Mouse (Mus musculus) cerebellum, adult 2 months (tissue): ENCODE data around the gene Tsc22d1. TPM values are rescaled to one million over a fixed set of nuclear protein-coding genes. Genes with fewer than 3 reads are reported as not detected.

Source experiments
- DNase-seq, 2 experiments: peaks; one replicate each; pipeline ENCODE4 v3.0.0; 2021
- H3K27ac ChIP-seq: fragments of 200-500 bp; 2 replicates; pipeline ENCODE4 v1.5.1; 2012; ENCODE audit warnings: low read length, control low read depth, inconsistent platforms; ENCODE audit not compliant: insufficient read depth
- H3K27me3 ChIP-seq: fragments of 200-500 bp; 2 replicates; pipeline ENCODE4 v1.6.1; 2012; ENCODE audit warnings: inconsistent platforms, mild to moderate bottlenecking, low read length, moderate library complexity; ENCODE audit not compliant: control insufficient read depth, insufficient read depth
- H3K4me1 ChIP-seq: fragments of 200-500 bp; 2 replicates; pipeline ENCODE4 v1.6.1; 2011; ENCODE audit warnings: low read length; ENCODE audit not compliant: control insufficient read depth, insufficient read depth
- H3K4me3 ChIP-seq: fragments of 200-500 bp; replicated peaks from 2 replicates; pipeline ENCODE3; 2011; ENCODE audit warnings: mild to moderate bottlenecking, low read depth, low read length, control low read depth; ENCODE audit not compliant: insufficient read depth
- CTCF ChIP-seq: fragments of 200-500 bp; IDR thresholded peaks from 2 replicates; pipeline ENCODE4 v1.5.1; 2011; ENCODE audit warnings: low read depth, mild to moderate bottlenecking, control low read depth, low read length, moderate library complexity, borderline replicate concordance; ENCODE audit not compliant: insufficient read depth
- POLR2A ChIP-seq: fragments of 200-500 bp; IDR thresholded peaks from 2 replicates; pipeline ENCODE4 v1.6.1; 2011; ENCODE audit warnings: low read length, control low read depth, borderline replicate concordance; ENCODE audit not compliant: insufficient read depth
- WGBS: fragments of 180-500 bp; shearing (Covaris S2); methylation state at CpG from one replicate; pipeline ENCODE4 v1.1.7; 2018; 5-methylcytosine and 5-hydroxymethylcytosine counted together
- polyA plus RNA-seq: library from polyadenylated mRNA; depleted of rRNA; stranded (reverse); fragments of >200 nt; gene quantifications from 2 replicates; pipeline ENCODE4 v1.2.3, GENCODE M21; 2012

Tsc22d1 gene
- polyA plus RNA-seq, 1 experiment = 362 TPM

- TF ChIP-seq CTCF = no peak
These were observed 6.4 kb downstream of the Tsc22d1 start for GRCm38 (mm10) chr14:76421162-76421561.

GRCm38 (mm10) chr14:76425422-76425821 lies 10.7 kb downstream of the Tsc22d1 start:
- peaks cover 10% of the 10 kb centered on the region for H3K4me1 ChIP-seq
- H3K27ac ChIP-seq = no peak overlapping the region
- 94% methylated on average over 7 of the region's 7 CpGs for WGBS

More at GRCm38 (mm10) chr14:76421162-76421561, 6.4 kb downstream of the Tsc22d1 start:
- DNase-seq = no peak
- Histone ChIP-seq H3K27me3 (no peaks in the 10 kb centered on the region), H3K4me3 (no peak overlapping the region), H3K27ac (no peak overlapping the region), H3K4me1 (peaks cover 27% of the 10 kb centered on the region)
- WGBS = 71% methylated on average over 4 of the region's 4 CpGs

GRCm38 (mm10) chr14:76425986-76426530 lies 11.3 kb downstream of the Tsc22d1 start:
- DNase-seq = no peak
- Histone ChIP-seq H3K4me1 (peaks cover 5% of the 10 kb centered on the region; the same call in 1 of the 2 replicates), H3K4me3 (no peak overlapping the region), H3K27me3 (no peaks in the 10 kb centered on the region), H3K27ac (no peak overlapping the region)
- 68% methylated on average over 21 of the region's 21 CpGs for WGBS
- TF ChIP-seq POLR2A (no peak), CTCF (no peak)

More at GRCm38 (mm10) chr14:76425422-76425821, 10.7 kb downstream of the Tsc22d1 start:
- DNase-seq = no peak
- H3K4me3 ChIP-seq = no peak overlapping the region
- H3K27me3 ChIP-seq = no peaks in the 10 kb centered on the region
- TF ChIP-seq CTCF = no peak
- TF ChIP-seq POLR2A = no peak

- Histone ChIP-seq H3K27me3 (no peaks in the 10 kb centered on the region), H3K4me1 (peaks cover 3% of the 10 kb centered on the region; the same call in 1 of the 2 replicates), H3K27ac (no peak overlapping the region), H3K4me3 (no peak overlapping the region)
- WGBS = 91% methylated on average over 2 of the region's 2 CpGs
- DNase-seq = no peak
- TF ChIP-seq POLR2A (no peak), CTCF (no peak)
These were observed 14.1 kb downstream of the Tsc22d1 start for GRCm38 (mm10) chr14:76428855-76429254.

GRCm38 (mm10) chr14:76431918-76432317 lies 17.2 kb downstream of the Tsc22d1 start:
- Histone ChIP-seq H3K27ac (no peak overlapping the region), H3K4me1 (peaks cover 4% of the 10 kb centered on the region), H3K4me3 (no peak overlapping the region), H3K27me3 (no peaks in the 10 kb centered on the region)
- DNase-seq = no peak
- WGBS = 57% methylated on average over 4 of the region's 4 CpGs
- TF ChIP-seq POLR2A (no peak), CTCF (no peak)

- TF ChIP-seq POLR2A (no peak), CTCF (no peak)
- peak; percentile 37 to 45 for DNase-seq
- Histone ChIP-seq H3K27me3 (no peaks in the 10 kb centered on the region), H3K4me3 (no peak overlapping the region), H3K4me1 (peaks cover 6% of the 10 kb centered on the region), H3K27ac (no peak overlapping the region)
- WGBS = 21% methylated on average over 7 of the region's 7 CpGs
These were observed 17.6 kb downstream of the Tsc22d1 start for GRCm38 (mm10) chr14:76432369-76432768.

GRCm38 (mm10) chr14:76432816-76433215 lies 18.1 kb downstream of the Tsc22d1 start:
- no peak for DNase-seq

GRCm38 (mm10) chr14:76442160-76442559 lies 27.4 kb downstream of the Tsc22d1 start:
- Histone ChIP-seq H3K27me3 (no peaks in the 10 kb centered on the region), H3K4me3 (no peak overlapping the region), H3K27ac (no peak overlapping the region), H3K4me1 (no peaks in the 10 kb centered on the region; the same call in 1 of the 2 replicates)
- no peak for DNase-seq
- WGBS = 84% methylated on average over 10 of the region's 10 CpGs
- no peak for TF ChIP-seq CTCF

More at GRCm38 (mm10) chr14:76432816-76433215, 18.1 kb downstream of the Tsc22d1 start:
- H3K4me3 ChIP-seq = no peak overlapping the region
- no peaks in the 10 kb centered on the region for H3K27me3 ChIP-seq
- 68% methylated on average over 8 of the region's 8 CpGs for WGBS
- no peak overlapping the region for H3K27ac ChIP-seq
- H3K4me1 ChIP-seq = peaks cover 3% of the 10 kb centered on the region
- TF ChIP-seq CTCF (no peak), POLR2A (no peak)
